Mouse (Mus musculus): ENCODE results near the gene Gm10644.
A peak's percentile ranks its signal among the peaks of the same experiment; 100 is the strongest.

The Gm10644 gene

GRCm38 (mm10) chr8:83980845-83981244 lies 25.8 kb upstream of the Gm10644 start:
- no peak for DNase-seq (ENCODE audit: low read depth, low spot score)

DNA sequence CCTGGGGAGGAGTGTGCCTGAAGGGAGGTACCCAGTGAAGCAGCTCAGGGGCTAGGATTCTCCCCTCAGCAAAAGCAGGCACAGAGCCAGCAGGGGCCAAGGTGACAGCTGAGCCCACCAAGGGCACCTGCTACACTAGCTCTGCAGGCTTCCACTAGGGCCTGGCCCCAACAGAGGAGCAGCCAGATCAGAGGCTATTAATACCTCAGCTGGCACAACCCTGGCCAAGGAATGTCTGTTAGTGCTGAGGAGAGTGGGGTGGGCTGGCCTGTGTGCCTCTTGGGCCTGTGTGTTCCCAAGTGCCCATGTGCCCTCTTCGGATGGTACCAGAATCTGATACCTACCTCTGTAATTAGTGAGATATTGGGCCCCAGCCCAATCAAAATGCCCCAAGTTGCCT lies 25.2 kb upstream of the Gm10644 start:
- DNase-seq (ENCODE audit: low read depth, low spot score): no peak

- no peak for DNase-seq (ENCODE audit: low read depth, low spot score)
Measured at GRCm38 (mm10) chr8:83978200-83978599, 23.2 kb upstream of the Gm10644 start.

- no peak for DNase-seq (ENCODE audit: low read depth, low spot score)
Measured at GRCm38 (mm10) chr8:83977646-83978045, 22.6 kb upstream of the Gm10644 start.

DNA sequence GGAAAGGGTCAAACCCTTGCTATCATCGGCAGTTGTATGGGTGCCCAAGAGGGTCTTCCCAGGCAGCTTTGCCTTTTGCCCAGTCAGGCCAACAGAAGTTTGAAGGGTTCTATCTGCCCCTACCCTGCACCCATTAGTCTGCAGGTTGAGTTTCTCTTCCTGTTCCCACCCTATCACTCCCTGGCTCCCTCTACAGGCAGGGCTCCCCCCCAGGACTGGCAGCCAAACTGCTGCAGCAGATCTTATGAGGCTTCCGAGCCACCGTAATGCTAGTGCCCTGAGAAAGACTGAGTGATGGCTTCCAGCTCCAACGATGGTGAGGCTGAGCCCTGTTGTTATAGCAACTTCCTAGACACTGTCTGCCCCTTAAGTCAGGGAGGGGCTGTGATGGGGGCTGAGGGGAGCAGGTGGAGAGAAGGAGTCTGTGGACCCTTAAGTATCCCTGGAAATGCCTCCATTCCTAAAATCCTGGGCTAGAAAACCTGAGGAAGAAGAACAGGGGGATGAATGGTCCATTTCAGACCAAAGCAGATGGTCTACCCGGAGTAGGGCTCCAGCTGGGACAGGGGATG lies 21.9 kb upstream of the Gm10644 start:
- DNase-seq (ENCODE audit: low read depth, low spot score): no peak

- no peak for DNase-seq (ENCODE audit: low read depth, low spot score)
Measured at GRCm38 (mm10) chr8:83976101-83976630, 21.2 kb upstream of the Gm10644 start.

DNA sequence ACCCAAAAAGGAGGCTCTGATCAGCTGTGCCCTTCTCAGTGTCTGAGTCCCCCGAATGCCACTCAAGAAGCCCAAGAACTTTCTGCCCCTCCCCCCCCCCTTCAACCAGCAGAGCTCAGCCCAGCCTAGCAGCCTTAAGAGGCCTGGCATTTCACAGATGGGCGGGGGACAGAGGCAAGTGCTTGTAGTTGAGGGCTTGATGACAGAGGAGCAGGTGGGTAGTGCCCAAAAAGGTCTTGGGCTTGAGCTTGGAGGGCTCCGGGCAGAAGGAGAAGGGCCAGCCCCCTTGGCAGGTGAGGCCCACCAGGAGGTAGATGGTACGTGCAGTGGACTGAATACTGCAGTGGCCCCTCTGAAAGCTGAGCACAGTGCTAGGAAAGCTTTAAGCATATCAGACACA lies 19.5 kb upstream of the Gm10644 start:
- no peak for DNase-seq (ENCODE audit: low read depth, low spot score)

- peak; percentile 28 for DNase-seq (ENCODE audit: low read depth, low spot score)
Measured at GRCm38 (mm10) chr8:83973161-83974031, 18.4 kb upstream of the Gm10644 start.

GRCm38 (mm10) chr8:83972150-83973120 lies 17.4 kb upstream of the Gm10644 start, which contains the start of gene Prkaca:
Gene Prkaca (plus strand): TSS chr8:83972993.
- peak; percentile 96 for DNase-seq (ENCODE audit: low read depth, low spot score)

- DNase-seq (ENCODE audit: low read depth, low spot score): no peak
Measured at GRCm38 (mm10) chr8:83971661-83972060, 16.7 kb upstream of the Gm10644 start.

GRCm38 (mm10) chr8:83971121-83971520 lies 16.1 kb upstream of the Gm10644 start:
- DNase-seq (ENCODE audit: low read depth, low spot score): no peak

DNA sequence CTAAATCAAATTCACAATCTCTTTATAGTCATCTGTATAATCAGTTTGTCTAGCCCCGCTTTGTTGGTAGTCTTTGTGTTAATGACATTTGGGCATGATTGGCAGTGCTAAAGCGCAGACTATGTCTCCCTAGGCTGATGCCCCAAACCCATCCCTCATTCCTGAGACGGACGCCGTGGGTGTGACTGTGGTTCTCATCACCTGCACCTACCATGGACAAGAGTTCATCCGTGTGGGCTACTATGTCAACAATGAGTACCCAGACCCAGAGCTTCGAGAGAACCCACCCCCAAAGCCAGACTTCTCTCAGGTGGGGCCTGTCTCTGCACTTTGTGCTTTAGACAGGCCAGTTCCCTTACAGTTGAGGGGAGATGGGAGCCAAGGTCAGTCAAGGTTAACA lies 12.7 kb upstream of the Gm10644 start:
- no peak for DNase-seq (ENCODE audit: low read depth, low spot score)

DNA sequence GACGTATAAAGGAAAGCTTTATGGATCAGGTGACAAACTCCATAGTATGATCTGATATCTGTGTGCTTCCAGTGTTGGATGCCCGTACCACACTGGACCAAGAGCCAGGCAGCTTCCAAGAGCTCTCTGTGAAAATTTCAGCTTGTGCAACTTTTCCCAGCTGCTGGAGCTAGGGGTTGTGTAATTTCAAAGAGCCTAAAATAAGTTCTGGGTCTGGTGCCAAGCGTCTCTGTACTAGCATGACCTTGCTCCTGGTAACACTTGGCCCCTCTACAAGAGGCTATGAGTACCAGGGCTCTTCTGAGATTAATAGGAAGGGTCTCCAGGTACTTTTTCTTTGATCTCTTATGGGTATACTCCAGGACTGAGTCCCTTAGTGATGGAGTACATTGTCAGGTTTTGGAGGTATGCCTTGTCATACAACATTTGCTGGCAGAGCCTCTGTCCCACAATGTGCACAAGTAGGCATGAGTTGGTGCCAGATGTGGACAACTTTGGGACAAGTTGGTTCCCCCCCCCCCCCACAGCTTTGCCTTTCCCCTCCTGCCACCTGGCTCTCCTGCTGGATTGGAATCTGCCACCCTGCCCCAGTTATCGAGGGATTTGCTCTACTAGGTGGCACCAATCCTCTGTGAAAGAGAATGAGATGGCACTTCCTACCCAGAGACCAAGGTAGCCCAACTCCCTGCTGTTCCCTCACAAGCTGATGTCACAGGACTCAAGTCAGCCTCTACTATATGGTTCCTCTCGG lies 9.2 kb upstream of the Gm10644 start:
- DNase-seq (ENCODE audit: low read depth, low spot score): no peak

GRCm38 (mm10) chr8:83956789-83957188 lies 1.8 kb upstream of the Gm10644 start:
- no peak for DNase-seq (ENCODE audit: low read depth, low spot score)

GRCm38 (mm10) chr8:83955958-83956218 lies 883 bp upstream of the Gm10644 start:
- DNase-seq (ENCODE audit: low read depth, low spot score): no peak

GRCm38 (mm10) chr8:83954749-83955105 lies 278 bp downstream of the Gm10644 start:
- no peak for DNase-seq (ENCODE audit: low read depth, low spot score)

DNA sequence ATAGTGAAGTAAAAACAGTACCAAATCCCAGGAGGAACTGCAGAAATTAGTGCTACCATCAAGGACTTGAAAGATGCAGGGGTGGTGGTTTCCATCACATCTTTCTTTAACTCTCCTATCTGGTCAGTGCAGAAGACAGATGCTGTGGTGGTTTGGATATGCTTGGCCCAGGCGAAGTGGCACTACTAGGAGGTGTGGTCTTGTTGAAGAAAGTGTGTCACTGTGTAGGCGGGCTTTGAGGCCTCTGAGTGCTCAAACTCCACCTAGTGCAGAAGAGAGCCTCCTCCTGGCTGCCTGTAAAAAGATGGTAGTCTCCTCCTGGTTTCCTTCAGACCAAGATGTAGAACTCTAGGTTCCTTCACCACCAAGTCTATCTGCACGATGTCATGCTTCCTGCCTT lies 9.5 kb downstream of the Gm10644 start:
- no peak for DNase-seq (ENCODE audit: low read depth, low spot score)

DNA sequence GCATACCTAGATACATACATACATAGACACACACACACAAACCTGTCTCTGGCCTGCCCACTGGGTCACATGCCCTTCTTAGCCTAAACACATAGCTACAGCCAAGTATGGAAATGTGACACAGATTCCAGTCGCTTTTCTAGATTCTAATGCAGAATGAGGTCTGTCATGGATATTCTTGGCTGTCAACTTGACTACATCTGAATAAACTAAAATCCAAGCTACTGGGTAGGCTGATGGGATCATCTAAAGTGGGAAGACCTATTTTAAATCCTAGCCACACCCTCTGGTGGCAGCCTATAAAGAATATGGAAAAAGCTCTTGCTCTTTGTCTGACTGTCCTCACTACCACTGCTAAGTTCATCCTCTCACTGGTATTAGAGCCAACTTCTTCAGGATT lies 12.6 kb downstream of the Gm10644 start:
- no peak for DNase-seq (ENCODE audit: low read depth, low spot score)

DNA sequence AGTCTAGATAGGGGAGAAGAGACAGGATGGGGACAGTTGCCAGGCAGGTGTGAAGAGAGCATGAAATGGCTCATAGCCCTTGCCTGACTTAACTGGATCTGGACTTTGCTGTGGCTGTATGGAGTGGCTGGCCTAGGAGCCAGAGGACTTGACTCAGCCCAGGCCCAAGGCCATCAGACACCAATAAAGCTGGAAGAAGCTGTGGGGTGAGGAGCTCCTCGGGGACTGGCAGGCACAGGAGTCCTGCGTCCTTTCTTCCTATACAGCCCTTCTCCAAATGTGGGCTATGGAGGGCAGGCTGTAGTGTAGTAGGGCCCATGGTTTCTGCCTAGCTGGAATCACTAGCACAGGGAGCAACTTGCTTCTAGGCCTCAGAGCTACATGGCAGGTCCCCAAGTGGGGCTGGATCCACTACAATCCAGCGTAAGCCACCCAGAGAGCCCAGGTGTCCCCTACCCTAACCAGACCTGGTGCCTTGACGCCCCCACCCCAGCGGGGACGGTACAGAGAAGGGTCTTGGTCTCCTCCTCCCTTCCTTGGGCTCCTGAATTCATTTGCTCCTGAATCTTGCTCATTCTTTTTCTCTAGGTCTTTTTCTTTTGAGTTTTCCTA lies 13.8 kb downstream of the Gm10644 start:
- no peak for DNase-seq (ENCODE audit: low read depth, low spot score)

DNA sequence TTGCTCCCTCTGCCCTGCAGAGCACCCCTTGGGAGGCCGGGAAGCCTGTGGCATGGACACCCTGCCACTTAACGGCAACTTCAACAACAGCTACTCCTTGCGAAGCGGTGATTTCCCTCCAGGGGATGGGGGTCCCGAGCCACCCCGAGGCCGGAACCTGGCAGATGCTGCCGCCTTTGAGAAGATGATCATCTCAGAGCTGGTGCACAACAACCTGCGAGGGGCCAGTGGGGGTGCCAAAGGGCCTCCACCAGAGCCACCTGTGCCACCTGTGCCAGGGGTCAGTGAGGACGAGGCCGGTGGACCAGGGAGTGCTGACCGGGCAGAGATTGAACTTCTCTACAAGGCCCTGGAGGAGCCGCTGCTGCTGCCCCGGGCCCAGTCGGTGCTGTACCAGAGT lies 16.7 kb downstream of the Gm10644 start:
- no peak for DNase-seq (ENCODE audit: low read depth, low spot score)

DNA sequence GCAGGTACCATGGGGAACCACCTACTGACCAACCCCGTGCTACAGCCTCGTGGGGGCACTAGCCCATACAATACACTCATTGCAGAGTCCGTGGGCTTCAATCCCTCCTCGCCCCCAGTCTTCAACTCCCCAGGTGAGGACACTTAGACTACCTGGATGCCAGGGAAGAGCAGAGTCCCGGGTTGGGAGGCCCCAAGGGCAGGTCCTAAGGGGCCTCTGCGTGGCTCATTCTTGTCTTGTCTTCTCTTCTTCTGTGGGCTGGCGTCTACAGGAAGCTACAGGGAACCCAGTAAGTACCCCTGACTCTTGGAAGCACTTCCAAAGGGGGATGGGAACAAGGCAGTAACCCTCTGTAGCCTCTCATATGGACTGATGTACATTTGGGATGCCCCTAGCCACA lies 17.4 kb downstream of the Gm10644 start:
- DNase-seq (ENCODE audit: low read depth, low spot score): no peak
